ENCODE assay signal across 31 mouse cellular contexts in genomic region chr9:70034702-70035101, GRCm38 (mm10). TPM values are rescaled to one million over a fixed set of nuclear protein-coding genes. Genes with fewer than 3 reads are reported as not detected.
DNase-seq lines count a peak whose midpoint lies in the region; ATAC-seq and TF ChIP-seq lines count a peak whose summit lies in the region.
"Had no signal": no experiment of that assay in that cellular context is flagged by ENCODE, and none has a peak within 500 bp of the region (broad histone marks: within the 10 kb centered on the region; RNA-seq: fewer than 3 reads in every experiment).

No protein-coding gene starts in this region.

- H3K27ac ChIP-seq in liver, embryonic 12.5 days, result no peak overlapping the region
- no peak overlapping the region for H3K27ac ChIP-seq in liver, postnatal 0 days (ENCODE audit: low read depth)
- H3K27ac ChIP-seq in stomach, postnatal 0 days (replicated peaks), result peak overlapping the region; percentile 49
- H3K27ac ChIP-seq: embryonic facial prominence, embryonic 10.5 days; embryonic facial prominence, embryonic 13.5 days; forebrain, embryonic 12.5 days; forebrain, embryonic 15.5 days; heart, embryonic 15.5 days; hindbrain, embryonic 14.5 days; hindbrain, postnatal 0 days had no signal

- peaks cover 31% of the 10 kb centered on the region for H3K27me3 ChIP-seq in liver, embryonic 12.5 days (replicated peaks)
- H3K27me3 ChIP-seq in liver, postnatal 0 days (ENCODE audit: insufficient read depth, low read length), result no peaks in the 10 kb centered on the region
- H3K27me3 ChIP-seq in stomach, postnatal 0 days (ENCODE audit: control insufficient read depth, insufficient read depth, low read length), result no peaks in the 10 kb centered on the region
- H3K27me3 ChIP-seq: embryonic facial prominence, embryonic 13.5 days; forebrain, embryonic 12.5 days; forebrain, embryonic 15.5 days; heart, embryonic 15.5 days had no signal

- no peaks in the 10 kb centered on the region for H3K4me1 ChIP-seq in liver, embryonic 12.5 days
- H3K4me1 ChIP-seq in liver, postnatal 0 days (ENCODE audit: insufficient read depth), result 0 out of 2 replicates have a peak, but pooled peaks cover 3% of the 10 kb centered on the region
- H3K4me1 ChIP-seq in stomach, postnatal 0 days (replicated peaks; ENCODE audit: control insufficient read depth, insufficient read depth), result no peaks in the 10 kb centered on the region
- H3K4me1 ChIP-seq: embryonic facial prominence, embryonic 10.5 days; embryonic facial prominence, embryonic 13.5 days; forebrain, embryonic 12.5 days; forebrain, embryonic 15.5 days; heart, embryonic 15.5 days had no signal

- TF ChIP-seq EP300 in liver, postnatal 0 days (IDR thresholded peaks at IDR 0.05; ENCODE audit: low read depth), result no peak
- no peak for TF ChIP-seq EP300 in stomach, postnatal 0 days (optimal IDR thresholded peaks at IDR 0.05)

- peak; percentile 79 for DNase-seq in heart, adult 11 months
- no peak for DNase-seq in heart, postnatal 10 days
- DNase-seq in liver, postnatal 0 days, result no peak
- no peak for DNase-seq in stomach, postnatal 0 days (ENCODE audit: low spot score)
- no peak for DNase-seq in frontal cortex, postnatal 36 days (ENCODE audit: low spot score in 2 of 2)
- no peak for DNase-seq in left cerebral cortex, postnatal 25 days (ENCODE audit: low spot score in 2 of 2)
- DNase-seq: adrenal gland, postnatal 10 days; adrenal gland, postnatal 36 days; cerebellum, adult 2 months; cerebellum, adult 9-11 months; cerebellum, postnatal 25 days; embryo, embryonic 11 days; gastrocnemius, postnatal 10 days; gastrocnemius, postnatal 36 days; heart, adult 18-20 months; heart, postnatal 14 days; heart, postnatal 4 days had no signal

- WGBS in liver, embryonic 12.5 days (ENCODE audit: insufficient replicate concordance), result 63% methylated on average over 7 of the region's 7 CpGs
- WGBS in liver, postnatal 0 days (ENCODE audit: insufficient replicate concordance), result 51% methylated on average over 7 of the region's 7 CpGs
- 86% methylated on average over 7 of the region's 7 CpGs for WGBS in stomach, postnatal 0 days

- no peak for TF ChIP-seq CTCF in liver, postnatal 0 days (IDR thresholded peaks at IDR 0.05; ENCODE audit: low read depth)
- no peak for TF ChIP-seq CTCF in stomach, postnatal 0 days (IDR thresholded peaks at IDR 0.05; ENCODE audit: low read depth)

- H3K4me2 ChIP-seq in liver, embryonic 12.5 days, result no peak overlapping the region
- no peak overlapping the region for H3K4me2 ChIP-seq in liver, postnatal 0 days (ENCODE audit: low read depth, low read length)
- H3K4me2 ChIP-seq in stomach, postnatal 0 days (replicated peaks; ENCODE audit: low read depth), result peak overlapping the region; percentile 41
- H3K4me2 ChIP-seq: embryonic facial prominence, embryonic 13.5 days; forebrain, embryonic 12.5 days; forebrain, embryonic 15.5 days; heart, embryonic 12.5 days; heart, embryonic 15.5 days; hindbrain, embryonic 14.5 days had no signal

- no peaks in the 10 kb centered on the region for H3K36me3 ChIP-seq in liver, embryonic 12.5 days
- H3K36me3 ChIP-seq in liver, postnatal 0 days (replicated peaks; ENCODE audit: insufficient read depth, low read length), result no peaks in the 10 kb centered on the region
- no peaks in the 10 kb centered on the region for H3K36me3 ChIP-seq in stomach, postnatal 0 days (ENCODE audit: control insufficient read depth, insufficient read depth, low read length)
- H3K36me3 ChIP-seq: embryonic facial prominence, embryonic 10.5 days; embryonic facial prominence, embryonic 13.5 days; forebrain, embryonic 12.5 days; forebrain, embryonic 15.5 days; heart, embryonic 12.5 days; heart, embryonic 15.5 days had no signal

- intact Hi-C loops in heart, postnatal 10 days (cut with DNase I), result no loop called here
- intact Hi-C loops in left cerebral cortex, postnatal 25 days (cut with DNase I), result no loop called here

- no peaks in the 10 kb centered on the region for H3K9me3 ChIP-seq in liver, embryonic 12.5 days (replicated peaks)
- peaks cover 4% of the 10 kb centered on the region; the same call in 1 of the 2 replicates for H3K9me3 ChIP-seq in liver, postnatal 0 days (ENCODE audit: low read length)
- no peaks in the 10 kb centered on the region for H3K9me3 ChIP-seq in stomach, postnatal 0 days (ENCODE audit: control insufficient read depth, low read length)
- H3K9me3 ChIP-seq: embryonic facial prominence, embryonic 10.5 days; embryonic facial prominence, embryonic 13.5 days; forebrain, embryonic 12.5 days; forebrain, embryonic 15.5 days; heart, embryonic 15.5 days had no signal

- no peak overlapping the region for H3K4me3 ChIP-seq in liver, embryonic 12.5 days
- no peak overlapping the region for H3K4me3 ChIP-seq in liver, postnatal 0 days (ENCODE audit: low read depth, low read length)
- H3K4me3 ChIP-seq in stomach, postnatal 0 days (ENCODE audit: low read depth, low read length), result peak overlapping the region; percentile 28
- H3K4me3 ChIP-seq: embryonic facial prominence, embryonic 10.5 days; embryonic facial prominence, embryonic 13.5 days; erythroblast, embryonic 14.5 days; forebrain, embryonic 12.5 days; forebrain, embryonic 15.5 days; heart, embryonic 12.5 days; heart, embryonic 15.5 days had no signal

- H3K9ac ChIP-seq in liver, embryonic 12.5 days, result no peak overlapping the region
- no peak overlapping the region for H3K9ac ChIP-seq in liver, postnatal 0 days (replicated peaks)
- H3K9ac ChIP-seq in stomach, postnatal 0 days (ENCODE audit: low read length), result no peak overlapping the region; the same call in 1 of the 2 replicates
- H3K9ac ChIP-seq: embryonic facial prominence, embryonic 13.5 days; forebrain, embryonic 12.5 days; forebrain, embryonic 15.5 days; heart, embryonic 12.5 days; heart, embryonic 15.5 days; hindbrain, embryonic 14.5 days had no signal

- peak; percentile 8; the same call in 1 of the 2 replicates for ATAC-seq in liver, embryonic 12.5 days
- ATAC-seq in liver, postnatal 0 days, result no peak
- peak; percentile 33; the same call in 1 of the 2 replicates for ATAC-seq in neutrophil, adult 5-6 weeks (ENCODE audit: extremely low read depth, insufficient number of reproducible peaks, low FRiP score, poor library complexity, severe bottlenecking)
- ATAC-seq in stomach, postnatal 0 days (ENCODE audit: low FRiP score, low TSS enrichment), result no peak
- ATAC-seq: activated CD4-positive, CD25-positive, alpha-beta regulatory T cell, adult 4 months; forebrain, embryonic 15.5 days; hindbrain, postnatal 0 days had no signal

RNA-seq across cellular contexts. Expression of gene Gcnt3, which starts 3.2 kb away (rescaled TPM):
- not detected for total RNA-seq in heart, postnatal 10 days (2021)
- polyA plus RNA-seq in liver, embryonic 12.5 days (2016; fragmentation: Nextera tagmentation; extraction: Ambion mirVana), result not detected in 2 replicates
- not detected in 2 replicates for polyA plus RNA-seq in liver, postnatal 0 days (2015; fragmentation: Nextera tagmentation; extraction: Ambion mirVana)
- total RNA-seq in neutrophil, adult 5-6 weeks (2017), result 0.12 TPM in 1 of 2 replicates, not detected in the other
- 76.2 and 81.1 TPM in 2 replicates for polyA plus RNA-seq in stomach, postnatal 0 days (2015; fragmentation: Nextera tagmentation; extraction: Ambion mirVana)
- not detected for total RNA-seq in left cerebral cortex, postnatal 25 days (2021)
- total RNA-seq: adrenal gland, postnatal 10 days; adrenal gland, postnatal 36 days; gastrocnemius, adult 18-20 months; gastrocnemius, postnatal 10 days; gastrocnemius, postnatal 36 days; heart, adult 18-20 months; heart, postnatal 14 days; heart, postnatal 4 days; hindbrain, postnatal 0 days had no signal
- polyA plus RNA-seq: activated CD4-positive, CD25-positive, alpha-beta regulatory T cell, adult 4 months; cerebellum, adult 2 months; cortical plate, adult 2 months; embryonic facial prominence, embryonic 10.5 days; erythroblast, embryonic 14.5 days; forebrain, embryonic 12.5 days; forebrain, embryonic 15.5 days; heart, embryonic 12.5 days; heart, embryonic 15.5 days; hindbrain, embryonic 14.5 days had no signal

RNA-seq across cellular contexts. Expression of gene Gtf2a2, which starts 22.4 kb away (rescaled TPM):
- 10 to 100 TPM; 73.3 to 77.8 TPM for total RNA-seq in heart, postnatal 10 days (2021)
- 170 and 171 TPM in 2 replicates for polyA plus RNA-seq in liver, embryonic 12.5 days (2016; fragmentation: Nextera tagmentation; extraction: Ambion mirVana)
- polyA plus RNA-seq in liver, postnatal 0 days (2015; fragmentation: Nextera tagmentation; extraction: Ambion mirVana), result 149 and 154 TPM in 2 replicates
- 144 and 187 TPM in 2 replicates for total RNA-seq in neutrophil, adult 5-6 weeks (2017)
- 159 and 160 TPM in 2 replicates for polyA plus RNA-seq in stomach, postnatal 0 days (2015; fragmentation: Nextera tagmentation; extraction: Ambion mirVana)
- 10 to 100 TPM; 55.0 to 61.3 TPM for total RNA-seq in left cerebral cortex, postnatal 25 days (2021)

RNA-seq across cellular contexts. Expression of gene Bnip2, which starts 45.4 kb away (rescaled TPM):
- total RNA-seq in heart, postnatal 10 days (2021), result 100 to 1,000 TPM; 102 to 107 TPM
- 60.1 and 61.4 TPM in 2 replicates for polyA plus RNA-seq in liver, embryonic 12.5 days (2016; fragmentation: Nextera tagmentation; extraction: Ambion mirVana)
- polyA plus RNA-seq in liver, postnatal 0 days (2015; fragmentation: Nextera tagmentation; extraction: Ambion mirVana), result 38.4 and 42.5 TPM in 2 replicates
- total RNA-seq in neutrophil, adult 5-6 weeks (2017), result 150 and 154 TPM in 2 replicates
- 59.2 and 65.6 TPM in 2 replicates for polyA plus RNA-seq in stomach, postnatal 0 days (2015; fragmentation: Nextera tagmentation; extraction: Ambion mirVana)
- total RNA-seq in left cerebral cortex, postnatal 25 days (2021), result 10 to 100 TPM; 34.6 to 42.7 TPM

Comparison
In these comparisons a context has a peak if more than half of its experiments do, and no peak if none do; other contexts are left out.
1. ATAC-seq: peak in liver, embryonic 12.5 days (single experiment) and neutrophil, adult 5-6 weeks (single experiment); none in liver, postnatal 0 days (single experiment) and stomach, postnatal 0 days (single experiment).